Mouse (Mus musculus) urinary bladder, adult 2 months (tissue): ENCODE data around the gene Sptbn4. TPM values are rescaled to one million over a fixed set of nuclear protein-coding genes. Genes with fewer than 3 reads are reported as not detected.

ENCODE experiments used
- DNase-seq: peaks from one replicate; pipeline ENCODE4 v3.0.0; 2022; ENCODE audit warnings: low spot score
- polyA plus RNA-seq: library from polyadenylated mRNA; depleted of rRNA; stranded (reverse); fragments of >200 nt; gene quantifications from 2 replicates; pipeline ENCODE4 v1.2.3, GENCODE M21; 2012

Sptbn4 gene
- polyA plus RNA-seq, 1 experiment: 0.74 TPM

DNA sequence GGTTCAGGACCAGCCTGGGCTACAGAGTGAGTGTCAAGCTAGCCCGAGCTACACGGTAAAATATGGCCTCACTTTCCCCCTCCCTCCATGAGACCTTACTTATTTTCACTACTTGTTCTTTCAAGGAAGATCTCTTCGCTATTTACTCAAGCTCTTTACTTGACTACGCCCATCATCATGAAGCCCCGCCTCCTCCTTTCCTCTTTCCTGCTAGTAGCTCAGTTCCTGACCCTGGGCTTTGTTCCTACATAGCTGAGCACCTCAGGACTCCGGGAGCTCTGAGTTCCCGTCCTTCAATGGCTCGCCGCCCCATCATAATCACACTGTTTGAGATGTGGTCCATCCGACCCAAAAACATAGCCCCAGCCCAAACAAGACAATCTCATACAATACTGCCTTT is 14.1 kb downstream of the Sptbn4 start:
- no peak for DNase-seq

DNA sequence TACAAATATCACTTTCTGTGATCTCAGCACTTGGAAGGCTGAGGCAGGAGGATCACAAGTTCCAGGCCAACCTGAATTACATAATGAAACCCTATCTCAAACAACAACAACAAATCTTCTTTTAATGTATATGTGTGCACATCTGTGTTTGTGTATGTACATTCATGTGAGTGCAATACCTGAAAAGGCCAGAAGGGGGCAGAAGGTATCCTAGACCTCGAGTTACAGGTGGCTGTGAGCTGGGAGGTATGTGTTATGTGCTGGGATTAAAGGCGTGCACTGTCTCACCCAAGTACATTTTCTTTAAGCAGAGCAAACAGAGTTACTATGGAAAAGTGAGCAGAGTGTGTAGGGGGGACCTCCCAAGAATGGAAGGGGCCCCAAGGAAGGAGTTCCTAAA is 18.4 kb downstream of the Sptbn4 start:
- no peak for DNase-seq

DNA sequence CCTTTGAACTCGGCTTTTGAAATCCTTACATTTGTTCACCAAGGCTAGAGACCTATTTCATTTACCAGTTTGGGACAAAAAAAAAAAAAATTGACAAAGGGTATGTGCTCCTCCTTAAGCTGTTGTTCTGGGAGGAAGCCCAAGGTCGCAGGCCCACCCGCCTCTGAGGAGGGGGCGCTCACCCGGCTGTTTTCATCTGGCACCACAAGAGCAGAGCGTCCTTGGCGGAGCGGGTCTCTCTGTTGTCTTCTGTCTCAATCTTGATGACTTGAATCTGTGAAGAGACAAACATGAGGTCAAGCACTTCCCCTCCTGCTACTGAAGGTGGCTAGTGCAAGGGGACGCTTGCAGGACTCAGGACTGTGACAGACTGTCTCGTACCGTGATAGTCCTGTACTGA is 19.5 kb downstream of the Sptbn4 start:
- no peak for DNase-seq

DNA sequence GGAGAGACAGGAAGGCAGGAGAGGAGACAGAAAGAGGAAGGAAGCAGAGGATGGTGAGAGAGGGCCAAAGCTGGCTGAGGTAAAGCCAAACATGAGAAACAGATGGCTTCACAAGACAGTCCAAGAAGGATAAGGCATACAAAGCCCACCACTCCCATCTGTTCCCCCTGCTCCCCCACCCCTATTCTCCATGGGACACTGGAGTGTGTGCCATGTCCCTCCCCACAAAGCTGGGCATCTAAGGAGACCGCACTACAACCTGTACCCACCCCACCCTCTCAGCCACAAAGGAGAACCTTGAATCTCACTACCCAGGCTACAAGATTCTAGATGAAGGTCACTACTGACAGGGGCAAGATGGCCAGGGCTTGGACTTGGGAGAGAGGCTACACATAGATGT is 20.1 kb downstream of the Sptbn4 start:
- DNase-seq: no peak

DNA sequence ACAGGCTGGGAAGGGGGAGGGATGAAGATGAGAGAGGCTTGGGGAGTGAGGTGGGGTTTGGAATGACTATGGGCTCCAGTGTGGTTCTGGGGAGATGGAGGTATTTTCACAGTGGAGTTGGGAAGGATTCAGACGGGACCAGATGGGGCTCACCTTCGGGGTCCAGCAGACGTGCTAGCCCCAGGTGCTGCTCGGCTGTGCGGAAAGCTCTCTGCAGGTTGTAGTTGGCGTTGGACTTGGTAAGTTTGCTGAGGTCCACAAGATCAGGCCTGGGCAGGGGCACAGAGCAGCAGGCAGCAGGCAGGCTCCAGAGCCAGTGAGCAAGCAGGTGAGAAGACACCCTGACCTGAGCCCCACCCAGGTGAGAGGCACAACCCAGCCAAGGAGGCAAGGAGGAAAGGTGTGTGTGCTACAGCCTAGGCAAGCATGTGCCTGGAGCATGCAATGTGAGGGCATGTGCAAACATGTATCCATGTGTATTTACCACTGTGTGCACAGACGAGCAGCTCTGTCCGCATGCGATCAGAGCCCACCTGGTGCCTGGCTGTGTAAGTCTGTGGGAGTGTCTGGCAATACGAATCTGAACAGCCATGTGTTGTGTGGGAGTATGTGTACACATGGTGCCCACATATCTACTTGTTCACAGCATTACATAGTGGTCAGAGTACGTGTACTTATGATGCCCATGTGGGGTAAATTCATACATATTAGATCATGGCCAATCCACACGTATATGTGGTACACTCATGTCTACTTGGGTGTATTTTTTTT is 23.7 kb downstream of the Sptbn4 start:
- no peak for DNase-seq

DNA sequence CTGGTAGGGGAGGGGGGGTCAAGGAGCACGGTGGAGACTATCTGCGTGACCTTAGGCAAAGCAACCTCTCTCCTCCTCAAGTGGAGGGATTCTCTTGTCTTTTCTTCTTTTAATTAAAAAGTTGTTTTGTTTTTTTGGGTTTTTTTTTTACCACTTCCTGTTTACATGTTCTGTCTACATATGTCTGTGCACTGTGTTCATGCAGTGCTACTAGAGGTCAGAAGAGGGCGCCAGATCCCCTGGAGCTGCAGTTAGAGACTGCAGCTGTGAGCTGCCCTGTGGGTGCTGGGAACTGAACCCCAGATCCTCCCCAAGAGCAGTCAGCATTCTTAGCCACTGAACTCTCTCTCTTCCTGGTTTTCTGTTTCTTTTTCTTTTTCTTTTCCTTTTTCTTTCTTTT is 28.4 kb downstream of the Sptbn4 start:
- DNase-seq: no peak

DNA sequence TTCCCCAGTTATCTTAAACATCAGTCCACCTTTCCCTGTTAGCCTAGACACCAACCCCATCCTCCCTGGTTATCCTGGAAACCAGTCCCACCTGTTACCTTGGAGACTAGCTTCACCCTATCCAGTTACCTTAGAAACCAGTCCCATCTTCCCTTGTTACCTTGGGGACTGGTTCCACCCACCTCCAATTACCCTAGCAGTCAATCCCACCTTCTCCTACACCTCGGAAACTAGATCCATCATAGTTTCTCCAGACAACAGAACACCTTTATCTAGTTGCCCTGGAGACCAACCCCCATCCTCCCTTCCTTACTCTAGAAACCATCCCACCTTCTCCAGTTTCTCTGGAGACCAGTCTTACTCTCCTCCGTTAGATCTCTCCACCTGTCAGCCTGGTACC is 30.3 kb downstream of the Sptbn4 start:
- no peak for DNase-seq

DNA sequence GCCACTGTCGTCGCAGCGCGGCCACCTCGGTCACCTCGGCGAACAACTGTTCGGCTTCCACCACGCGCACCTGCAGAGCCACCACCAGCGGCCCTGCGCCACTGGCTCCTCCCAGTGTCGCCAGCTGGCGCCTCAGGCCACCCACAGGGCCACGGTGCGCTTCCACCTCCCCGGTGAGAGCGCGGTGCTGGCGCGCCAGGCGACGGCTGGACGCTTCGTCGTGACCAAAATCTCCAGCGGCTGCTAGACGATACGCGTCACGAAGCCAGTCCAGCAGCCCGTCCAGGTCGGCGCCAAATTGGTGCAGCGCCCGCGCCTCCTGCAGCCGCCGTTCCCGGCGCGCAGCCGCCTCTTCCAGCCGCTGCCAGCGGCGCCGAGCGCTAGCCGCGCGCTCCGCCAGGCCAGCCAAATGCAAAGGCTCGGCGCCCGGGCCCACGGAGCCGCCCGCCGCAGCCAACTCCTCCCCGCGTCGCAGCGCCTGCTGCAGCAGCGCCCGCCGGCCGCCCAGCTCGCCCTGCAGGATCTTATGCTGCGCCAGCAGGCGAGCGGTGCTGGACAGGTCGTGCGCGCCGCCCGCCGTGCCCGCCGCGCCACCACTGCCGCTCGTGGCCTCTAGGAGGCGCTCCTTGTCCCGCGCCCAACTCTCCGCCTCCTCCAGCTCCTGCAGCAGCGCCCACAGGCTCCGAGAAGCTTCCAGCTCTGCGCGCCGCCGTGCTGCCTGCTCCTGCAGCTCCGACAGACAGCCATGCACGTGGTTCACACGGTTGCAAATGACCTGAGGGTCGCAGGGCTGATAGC is 38.9 kb downstream of the Sptbn4 start:
- peak; percentile 69 for DNase-seq

DNA sequence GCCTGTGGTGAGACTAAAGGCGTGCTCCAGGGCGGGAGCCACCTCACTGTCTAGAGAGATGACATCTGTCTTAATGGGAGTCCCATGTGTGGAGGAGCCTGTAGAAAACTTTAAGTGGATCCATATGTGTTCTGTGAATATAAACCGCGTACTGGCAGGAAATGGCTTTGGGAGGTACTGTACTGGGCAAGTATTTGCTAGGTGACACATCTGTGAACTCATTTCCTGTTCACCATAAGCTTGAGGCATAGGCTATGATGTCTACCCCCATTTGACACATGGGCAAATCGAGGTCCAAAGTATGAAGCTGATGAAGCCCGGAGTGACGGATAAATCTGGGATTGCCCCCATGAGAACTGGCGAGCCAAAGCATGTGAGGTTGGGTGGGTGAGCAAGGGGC is 39.7 kb downstream of the Sptbn4 start:
- no peak for DNase-seq

DNA sequence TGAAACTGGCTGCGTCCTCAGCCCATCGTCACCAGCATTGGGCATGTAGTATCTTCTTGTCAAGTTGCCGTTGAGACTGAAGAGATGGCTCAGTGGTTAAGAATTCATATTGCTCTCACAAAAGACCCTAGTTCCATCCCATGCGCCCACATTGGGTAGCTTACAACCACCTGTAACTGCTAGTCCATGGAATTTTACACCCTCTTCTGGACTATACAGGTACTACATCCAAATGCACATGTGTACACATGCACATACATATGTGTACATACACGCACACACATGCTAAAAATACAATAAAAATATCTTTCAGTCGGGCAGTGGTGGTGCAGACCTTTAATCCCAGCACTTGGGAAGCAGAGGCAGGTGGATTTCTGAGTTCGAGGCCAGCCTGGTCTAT is 41.0 kb downstream of the Sptbn4 start:
- DNase-seq: no peak

DNA sequence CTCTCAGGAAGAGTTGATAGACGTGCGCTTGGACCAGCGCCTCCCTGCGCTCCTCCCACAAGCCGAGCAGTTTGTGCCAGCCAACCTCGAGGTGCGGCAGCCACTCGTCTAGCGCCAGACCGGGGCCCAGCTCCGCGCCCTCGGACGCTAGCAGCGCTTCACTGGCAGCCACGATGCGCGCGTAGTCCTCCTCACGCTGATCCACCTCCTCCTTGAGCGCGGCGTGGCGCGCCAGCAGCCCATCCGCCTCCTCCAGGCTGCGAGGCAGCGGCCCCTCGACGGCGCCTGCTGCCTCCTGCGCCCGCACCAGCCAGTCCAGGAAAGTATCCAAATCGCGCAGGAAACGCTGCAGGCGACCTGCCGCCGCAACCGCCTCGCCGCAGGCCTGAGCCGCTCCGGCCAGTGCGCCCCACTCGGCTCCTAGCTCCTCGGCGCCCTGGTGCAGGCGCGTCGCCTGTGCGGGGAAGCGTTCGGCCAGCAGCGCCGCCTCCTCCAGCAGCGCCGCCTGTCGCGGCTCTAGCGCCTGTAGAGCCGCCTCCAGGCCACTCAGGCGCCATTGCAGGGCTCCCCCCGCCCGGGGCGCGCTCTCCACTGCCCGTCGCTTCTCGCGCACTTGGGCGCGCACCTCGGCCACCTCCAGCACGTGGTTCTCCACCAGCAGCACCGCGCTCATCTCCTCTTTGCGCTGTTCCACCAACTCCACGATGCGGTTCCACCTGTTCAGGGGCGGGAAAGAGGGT is 43.1 kb downstream of the Sptbn4 start:
- no peak for DNase-seq

DNA sequence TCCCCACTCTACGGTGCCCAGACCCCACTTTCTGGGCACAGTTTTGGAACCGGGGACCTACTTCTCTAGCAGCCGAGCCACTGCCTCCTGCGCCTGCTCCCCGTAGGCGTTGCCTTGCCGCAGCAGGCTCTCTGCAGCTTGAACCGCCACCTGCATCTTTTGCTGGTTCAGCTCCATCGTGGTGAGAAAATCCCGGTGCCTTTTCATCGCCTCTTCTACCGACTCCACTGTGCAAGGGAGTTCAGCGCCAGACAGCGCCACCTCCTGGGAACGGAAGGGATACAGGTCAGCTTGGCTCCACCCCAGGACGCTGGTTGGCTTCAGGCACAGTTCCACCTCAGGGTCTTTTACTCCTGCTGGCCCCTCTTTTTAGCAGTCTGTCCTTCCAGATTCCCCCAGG is 44.8 kb downstream of the Sptbn4 start:
- peak; percentile 39 for DNase-seq

DNA sequence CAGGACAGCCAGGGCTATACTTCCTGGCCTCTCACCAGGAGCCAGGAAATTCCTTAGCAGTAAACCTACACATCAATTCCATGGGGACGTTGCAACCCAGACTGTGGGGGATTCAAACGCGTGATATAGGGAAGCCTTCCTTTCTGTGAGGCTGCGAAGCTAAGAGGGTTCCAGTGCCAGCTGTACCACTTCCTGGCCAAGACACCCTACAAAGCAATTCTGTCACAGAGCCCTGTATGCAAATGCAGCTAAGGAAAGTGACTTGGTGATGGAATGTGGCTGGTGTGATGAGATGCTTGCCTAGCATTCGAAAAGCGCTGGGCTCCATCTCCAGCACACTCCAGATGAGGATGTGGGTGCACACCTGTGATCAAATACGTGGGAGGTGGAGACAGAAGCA is 46.9 kb downstream of the Sptbn4 start:
- no peak for DNase-seq

DNA sequence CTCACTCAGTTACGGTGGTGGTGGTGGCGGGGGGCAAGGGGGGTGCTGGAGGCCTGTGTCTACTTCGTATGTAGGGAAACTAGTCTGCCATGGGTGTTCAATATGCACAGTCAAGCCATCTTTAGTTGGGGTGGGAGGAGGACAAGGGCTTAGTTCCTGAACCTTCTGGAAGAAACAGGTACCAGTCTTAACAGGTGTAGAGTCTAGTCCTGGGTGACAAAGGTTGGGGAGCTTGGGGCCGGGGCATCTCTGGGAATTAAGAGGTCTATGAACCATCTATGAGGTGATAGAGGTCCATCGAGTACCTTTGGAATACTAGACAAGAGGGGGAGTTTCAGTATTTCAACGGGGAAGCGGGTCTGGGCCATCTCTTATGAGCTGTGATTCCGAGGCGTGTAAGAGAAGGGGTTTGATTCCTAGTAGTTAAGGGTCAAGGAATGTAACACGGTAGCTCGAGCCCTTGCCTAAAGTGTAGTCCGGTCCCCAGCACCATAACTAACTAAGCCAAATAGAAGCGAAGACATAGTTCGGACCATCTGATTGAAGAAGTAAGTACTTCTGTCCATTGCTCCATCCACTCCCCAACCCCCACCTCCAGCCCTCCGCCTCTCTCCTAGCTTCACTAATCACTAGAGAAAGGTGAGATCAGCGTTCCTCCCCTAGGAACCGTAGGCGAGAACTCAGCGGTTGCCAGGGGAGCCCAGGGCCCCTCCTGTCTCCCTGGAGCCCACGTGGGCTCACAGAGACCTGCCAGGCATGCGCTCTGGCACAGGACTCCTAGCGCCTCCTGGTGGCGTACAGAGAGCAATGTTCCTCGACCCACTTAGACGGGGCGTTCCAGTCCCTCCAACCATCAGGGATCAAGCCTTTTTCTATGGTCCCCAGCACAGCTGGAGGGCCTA is 50.2 kb downstream of the Sptbn4 start:
- DNase-seq: no peak

DNA sequence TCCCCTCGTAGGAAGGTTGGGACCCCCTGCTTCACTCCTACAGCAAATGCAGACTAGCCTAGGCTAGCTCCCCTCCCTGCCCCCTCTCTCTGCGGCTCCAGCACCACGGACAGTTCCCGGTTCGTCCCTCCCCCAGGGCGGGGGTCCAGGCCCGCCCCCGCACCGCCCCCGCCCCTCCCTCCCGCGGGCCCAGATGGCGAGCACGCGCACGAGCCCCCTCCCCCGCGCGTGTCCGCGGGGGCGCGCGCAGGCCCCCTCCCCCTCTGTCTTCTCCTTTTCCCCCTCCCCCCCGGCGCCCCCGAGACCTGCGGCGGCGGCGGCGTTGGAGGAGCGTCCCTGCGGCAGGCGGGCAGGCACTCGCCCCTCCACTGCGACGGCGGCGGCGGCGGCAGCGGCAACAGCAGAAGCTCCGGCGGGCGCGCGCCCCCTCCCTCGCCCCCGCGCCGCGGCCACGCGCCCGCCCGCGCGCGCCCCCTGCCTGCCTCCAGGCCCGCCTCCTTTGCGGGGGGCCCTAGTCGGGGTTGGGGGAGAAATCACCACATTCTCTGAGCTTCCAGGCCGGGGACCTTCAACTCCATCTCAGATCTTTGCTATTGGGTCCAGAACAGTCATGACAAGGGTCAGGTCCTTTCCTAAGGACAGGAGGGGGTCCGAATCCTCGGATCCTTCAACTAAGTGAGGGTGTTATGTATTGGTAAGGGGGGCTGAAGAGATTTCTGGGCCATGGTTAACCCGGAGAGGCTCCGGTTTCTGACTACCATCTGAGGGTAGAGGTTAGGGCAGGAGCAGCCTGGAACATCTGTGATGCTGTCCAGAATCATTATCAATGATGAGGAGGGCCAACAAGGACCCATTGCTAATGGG is 51.1 kb downstream of the Sptbn4 start:
- no peak for DNase-seq

DNA sequence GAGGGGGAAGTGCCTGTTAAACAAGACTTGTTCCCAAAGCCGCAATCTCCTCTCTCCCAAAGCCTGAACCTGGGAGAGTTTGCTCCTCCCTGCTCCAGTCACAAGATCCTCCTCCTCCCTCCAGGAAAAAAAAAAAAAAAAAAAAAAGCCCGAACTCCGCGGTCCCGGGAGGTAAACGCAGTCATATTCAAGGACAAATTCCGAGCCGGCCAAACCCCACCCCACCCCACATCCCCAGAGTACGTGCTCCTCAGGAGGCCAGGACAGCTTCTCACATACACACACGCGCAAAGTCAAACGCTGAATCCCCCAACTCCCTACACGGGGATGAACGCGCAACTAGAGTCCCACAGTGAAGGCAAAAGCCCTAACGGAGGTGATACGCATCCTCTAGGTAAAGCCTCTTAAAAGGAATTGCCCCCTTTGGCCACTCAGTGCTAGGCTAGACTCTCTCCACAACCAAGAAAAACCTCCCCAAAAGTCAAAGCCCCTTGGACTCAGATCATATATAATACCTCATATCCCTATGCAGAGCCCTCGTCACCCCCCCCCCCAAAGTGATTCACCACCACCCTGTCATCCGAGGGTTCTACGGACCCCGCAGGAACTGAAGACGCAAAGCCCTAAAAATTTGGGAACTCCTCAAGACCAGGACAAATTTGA is 51.8 kb downstream of the Sptbn4 start:
- DNase-seq: no peak

DNA sequence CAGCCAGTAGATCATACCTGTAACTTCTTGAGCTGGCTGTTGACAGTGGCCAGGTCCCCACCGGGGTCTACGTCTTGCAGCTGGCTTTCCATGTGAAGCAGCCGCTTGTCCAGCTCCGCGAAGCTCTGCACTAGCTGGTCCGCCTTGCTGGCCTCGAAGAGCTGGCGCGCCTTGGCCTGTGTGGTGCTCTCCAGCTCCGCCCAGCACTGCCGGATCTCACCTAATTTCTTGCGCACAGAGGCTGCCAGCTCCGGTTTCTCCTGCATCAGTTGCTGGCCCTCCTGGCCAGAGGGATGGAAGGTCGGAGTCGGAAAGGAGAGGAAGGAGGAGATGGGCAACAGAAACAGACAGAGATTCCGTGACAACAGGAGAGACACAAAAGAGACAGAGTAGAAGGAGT is 56.1 kb downstream of the Sptbn4 start:
- no peak for DNase-seq

DNA sequence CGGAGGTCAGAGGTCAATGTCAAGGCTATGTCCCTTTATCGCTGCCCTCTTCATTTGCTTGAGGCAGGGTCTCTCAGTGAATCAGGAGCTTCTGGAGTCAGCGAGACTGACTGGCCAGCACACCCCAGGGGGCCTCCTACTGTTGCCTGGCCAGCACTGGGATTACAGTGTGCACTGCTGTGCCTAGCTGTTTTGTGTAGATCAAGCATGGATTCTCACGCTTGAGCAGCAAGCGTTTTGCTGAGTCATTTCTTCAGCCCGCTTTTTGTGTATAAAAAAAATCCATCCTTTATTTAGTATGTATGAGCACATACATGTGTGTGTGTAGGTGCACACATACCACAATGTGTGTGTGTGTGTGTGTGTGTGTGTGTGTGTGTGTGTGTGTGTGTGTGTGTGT is 58.3 kb downstream of the Sptbn4 start:
- no peak for DNase-seq

DNA sequence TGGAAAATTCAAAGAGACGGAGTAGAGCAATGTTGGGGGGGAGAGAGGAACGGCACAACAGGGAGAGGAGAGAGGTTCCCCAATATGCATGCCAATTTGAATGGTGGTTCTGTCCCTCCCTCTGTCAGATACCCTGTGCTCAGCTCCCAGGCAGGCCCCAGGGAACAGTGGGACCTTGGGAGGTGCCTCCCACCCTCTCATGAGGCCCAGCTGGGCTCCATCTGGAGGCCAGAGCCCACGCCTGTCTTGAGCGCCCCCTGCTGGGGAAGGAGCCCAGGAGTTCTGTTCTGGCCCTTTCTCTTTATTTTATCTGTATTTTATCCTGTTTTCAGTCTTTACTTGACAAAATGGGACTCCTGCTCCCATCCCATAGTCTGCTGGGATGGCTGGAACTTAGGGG is 62.8 kb downstream of the Sptbn4 start:
- DNase-seq: peak; percentile 53

DNA sequence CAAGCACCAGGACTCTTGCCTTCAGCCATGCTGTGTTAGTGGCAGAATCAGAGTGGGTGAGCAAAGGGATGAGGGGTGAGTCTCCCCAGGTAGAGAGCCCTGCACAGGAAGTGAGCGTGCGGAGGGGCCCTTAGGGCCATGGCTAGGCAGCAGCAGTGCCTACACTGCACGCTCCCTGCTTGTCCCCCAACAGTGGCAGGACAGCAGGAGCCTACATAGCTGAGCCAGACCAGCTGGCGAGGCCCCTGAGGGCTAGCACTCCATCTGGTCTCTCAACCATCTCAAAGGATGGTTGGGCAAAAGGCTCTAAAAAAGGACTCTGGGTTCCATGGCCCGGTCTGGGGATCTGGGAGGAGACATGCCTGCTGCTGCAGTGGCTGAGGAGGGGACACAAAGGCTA is 63.4 kb downstream of the Sptbn4 start:
- no peak for DNase-seq
